Mouse (Mus musculus) MEL (cell line): ENCODE data around the gene Echs1.

ENCODE experiments used
- CTCF ChIP-seq, 3 experiments: IDR thresholded peaks in 2 of 3; conservative IDR thresholded peaks in 1 of 3; 2 replicates each; pipeline ENCODE4 v1.5.1; 2011 to 2012; ENCODE audit warnings: low read length in 3 of 3, low read depth in 2 of 3, mild to moderate bottlenecking in 2 of 3, improper control_type of control experiment in 1 of 3, inconsistent platforms in 1 of 3, mixed read lengths in 1 of 3, moderate library complexity in 1 of 3; ENCODE audit not compliant: control insufficient read depth in 1 of 3, insufficient read depth in 1 of 3, poor library complexity in 1 of 3, severe bottlenecking in 1 of 3
- E2F4 ChIP-seq: IDR thresholded peaks from 2 replicates; pipeline ENCODE4 v1.6.1; 2011; ENCODE audit warnings: low read depth, low read length, improper control_type of control experiment, borderline replicate concordance
- ETS1 ChIP-seq: IDR thresholded peaks from 2 replicates; pipeline ENCODE4 v1.6.1; 2012; ENCODE audit warnings: low read depth, mild to moderate bottlenecking, inconsistent platforms, low read length, improper control_type of control experiment, moderate library complexity
- GABPA ChIP-seq: IDR thresholded peaks from 2 replicates; pipeline ENCODE4 v1.6.1; 2012; ENCODE audit warnings: low read depth, mild to moderate bottlenecking, inconsistent platforms, low read length, improper control_type of control experiment, moderate library complexity
- GATA1 ChIP-seq: IDR thresholded peaks from 2 replicates; pipeline ENCODE4 v1.6.1; 2011; ENCODE audit warnings: low read depth, low read length, improper control_type of control experiment
- MEF2A ChIP-seq: IDR thresholded peaks from 2 replicates; pipeline ENCODE4 v1.6.1; 2014; ENCODE audit warnings: low read depth, mild to moderate bottlenecking, inconsistent platforms, low read length, improper control_type of control experiment; ENCODE audit not compliant: poor library complexity, insufficient replicate concordance, severe bottlenecking; ENCODE audit errors: extremely low read depth
- MYC ChIP-seq: IDR thresholded peaks from 2 replicates; pipeline ENCODE4 v1.6.1; 2011; ENCODE audit warnings: low read depth, mild to moderate bottlenecking, low read length, improper control_type of control experiment, moderate library complexity
- SIN3A ChIP-seq: IDR thresholded peaks from 2 replicates; pipeline ENCODE4 v1.6.1; 2012; ENCODE audit warnings: low read length, improper control_type of control experiment, inconsistent platforms
- ZNF384 ChIP-seq: IDR thresholded peaks from 2 replicates; pipeline ENCODE4 v1.6.1; 2012; ENCODE audit warnings: low read depth, mild to moderate bottlenecking, inconsistent platforms, low read length, improper control_type of control experiment

DNA sequence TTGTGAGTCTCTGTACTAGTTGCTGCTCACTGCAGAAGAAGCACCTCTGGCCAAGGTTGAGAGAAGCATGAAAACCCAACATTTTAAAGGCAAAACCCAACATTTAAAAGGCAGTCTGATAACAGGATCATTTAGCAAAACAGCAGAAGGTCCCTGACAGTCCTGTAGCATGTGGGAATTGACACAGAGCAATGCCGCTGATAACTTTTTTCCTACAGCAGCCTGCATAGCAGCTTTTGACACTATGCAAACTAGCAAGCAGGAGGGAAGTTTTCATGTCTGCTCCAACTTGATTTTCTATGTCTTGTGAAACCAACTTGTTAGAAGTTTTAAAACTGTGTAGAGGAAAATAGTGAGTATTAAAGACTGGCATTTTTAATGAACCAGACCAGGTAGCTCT is 8.1 kb upstream of the Echs1 start:
- TF ChIP-seq ZNF384 (no peak), CTCF (IDR thresholded peaks at IDR 0.05 in 2 of 3, conservative IDR thresholded peaks at IDR 0.05 in 1 of 3; ENCODE audit: control insufficient read depth in 1 of 3, insufficient read depth in 1 of 3, low read depth in 2 of 3, low read length in 3 of 3, poor library complexity in 1 of 3, severe bottlenecking in 1 of 3) (no peak), MEF2A (no peak), GABPA (no peak), SIN3A (no peak), ETS1 (no peak), MYC (no peak), E2F4 (no peak), GATA1 (no peak)
